Comparison of ENCODE assay signal across 1 mouse cellular context in the genomic region with DNA sequence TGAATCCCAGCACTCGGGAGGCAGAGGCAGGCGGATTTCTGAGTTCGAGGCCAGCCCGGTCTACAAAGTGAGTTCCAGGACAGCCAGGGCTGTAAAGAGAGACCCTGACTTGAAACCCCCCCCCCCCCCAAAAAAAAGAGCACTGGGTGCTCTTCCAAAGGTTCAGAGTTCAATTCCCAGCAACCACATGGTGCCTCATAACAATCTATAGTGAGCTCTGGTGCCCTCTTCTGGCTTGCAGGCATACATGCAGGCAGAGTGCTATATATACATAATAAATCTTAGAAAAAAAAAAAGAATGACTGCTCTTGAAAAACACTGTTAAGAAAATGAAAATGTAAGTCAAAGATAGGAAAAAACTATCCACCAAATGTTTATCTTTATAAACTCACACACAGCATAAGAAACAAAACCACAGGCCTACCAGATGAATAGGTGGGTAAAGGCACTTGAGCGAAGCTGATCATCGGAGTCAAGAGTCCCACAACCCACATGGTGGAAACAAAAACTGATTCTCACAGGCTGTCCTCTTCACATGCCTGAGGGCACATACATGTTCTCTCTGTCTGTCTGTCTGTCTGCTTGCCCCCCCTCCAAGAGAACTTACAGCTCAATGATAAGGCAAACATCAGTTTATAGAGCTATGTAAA.
TF ChIP-seq lines count a peak whose summit lies in the region.

No protein-coding gene starts in this region.

TF ChIP-seq in MEL, 35 proteins besides CTCF, POLR2A, EP300 and RAD21:
- TF ChIP-seq GATA1 (IDR thresholded peaks at IDR 0.05; ENCODE audit: low read depth, low read length) (no peak), SMC3 (IDR thresholded peaks at IDR 0.05; ENCODE audit: low read depth, low read length) (peak; percentile 29), ZC3H11A (IDR thresholded peaks at IDR 0.05; ENCODE audit: low read depth, low read length) (peak; percentile 11; the same call in 1 of the 2 replicates), TAL1 (IDR thresholded peaks at IDR 0.05; ENCODE audit: low read length) (no peak), MYC (IDR thresholded peaks at IDR 0.05; ENCODE audit: low read depth, low read length) (no peak), UBTF (IDR thresholded peaks at IDR 0.05; ENCODE audit: borderline replicate concordance, insufficient read depth, low read depth, low read length) (no peak), KAT2A (conservative IDR thresholded peaks at IDR 0.05; ENCODE audit: low read depth, low read length) (no peak), NRF1 (IDR thresholded peaks at IDR 0.05; ENCODE audit: insufficient read depth, low read depth, low read length, poor library complexity, severe bottlenecking) (no peak), ZNF384 (IDR thresholded peaks at IDR 0.05; ENCODE audit: low read depth, low read length) (0 out of 2 replicates have a peak, but pooled peaks have one; percentile 10), MYB (IDR thresholded peaks at IDR 0.05; ENCODE audit: low read depth, low read length) (no peak), CHD2 (IDR thresholded peaks at IDR 0.05; ENCODE audit: low read length) (no peak), MEF2A (IDR thresholded peaks at IDR 0.05; ENCODE audit: extremely low read depth, insufficient replicate concordance, low read depth, low read length, poor library complexity, severe bottlenecking) (no peak), ELF1 (IDR thresholded peaks at IDR 0.05; ENCODE audit: low read depth, low read length) (no peak), E2F4 (IDR thresholded peaks at IDR 0.05; ENCODE audit: borderline replicate concordance, low read depth, low read length) (no peak), JUND (IDR thresholded peaks at IDR 0.05; ENCODE audit: low read depth, low read length) (no peak), RCOR1 (IDR thresholded peaks at IDR 0.05; ENCODE audit: low read depth, low read length) (no peak), HCFC1 (IDR thresholded peaks at IDR 0.05; ENCODE audit: low read depth, low read length) (no peak)
